Mouse (Mus musculus): ENCODE data around the gene Abtb1. TPM values are rescaled to one million over a fixed set of nuclear protein-coding genes. Genes with fewer than 3 reads are reported as not detected.

Gene Abtb1
- polyA plus RNA-seq, 1 experiment from 2014 or later: 26.7 TPM

GRCm38 (mm10) chr6:88821294-88821693 lies 20.5 kb downstream of the Abtb1 start:
- Histone ChIP-seq H3K36me3 (ENCODE audit: control insufficient read depth, insufficient read depth, low read length) (no peaks in the 10 kb centered on the region), H3K4me1 (replicated peaks; ENCODE audit: control insufficient read depth, insufficient read depth, low read length) (no peaks in the 10 kb centered on the region), H3K4me3 (ENCODE audit: low read depth, low read length) (no peak overlapping the region), H3K27ac (ENCODE audit: low read depth, low read length) (no peak overlapping the region), H3K9ac (ENCODE audit: low read depth, low read length) (no peak overlapping the region), H3K9me3 (ENCODE audit: control insufficient read depth, low read length) (no peaks in the 10 kb centered on the region), H3K4me2 (no peak overlapping the region), H3K27me3 (replicated peaks; ENCODE audit: control insufficient read depth, insufficient read depth, low read length) (no peaks in the 10 kb centered on the region)
- DNase-seq (ENCODE audit: low spot score) (no peak), ATAC-seq (replicated peaks; ENCODE audit: low FRiP score) (no peak)
- WGBS: 83% methylated on average over 6 of the region's 6 CpGs

- no peak for ATAC-seq (replicated peaks; ENCODE audit: low FRiP score)
- no peak for DNase-seq (ENCODE audit: low spot score)
- Histone ChIP-seq H3K9ac (ENCODE audit: low read depth, low read length) (no peak overlapping the region), H3K27me3 (replicated peaks; ENCODE audit: control insufficient read depth, insufficient read depth, low read length) (no peaks in the 10 kb centered on the region), H3K27ac (ENCODE audit: low read depth, low read length) (no peak overlapping the region), H3K4me2 (no peak overlapping the region), H3K9me3 (ENCODE audit: control insufficient read depth, low read length) (no peaks in the 10 kb centered on the region), H3K4me3 (ENCODE audit: low read depth, low read length) (no peak overlapping the region), H3K36me3 (ENCODE audit: control insufficient read depth, insufficient read depth, low read length) (no peaks in the 10 kb centered on the region), H3K4me1 (replicated peaks; ENCODE audit: control insufficient read depth, insufficient read depth, low read length) (no peaks in the 10 kb centered on the region)
- WGBS: 33% methylated on average over 3 of the region's 3 CpGs
Observed at GRCm38 (mm10) chr6:88820853-88821252, 20.9 kb downstream of the Abtb1 start.

GRCm38 (mm10) chr6:88816913-88817312 lies 24.9 kb downstream of the Abtb1 start:
- Histone ChIP-seq H3K4me3 (ENCODE audit: low read depth, low read length) (no peak overlapping the region), H3K9me3 (ENCODE audit: control insufficient read depth, low read length) (no peaks in the 10 kb centered on the region), H3K4me1 (replicated peaks; ENCODE audit: control insufficient read depth, insufficient read depth, low read length) (no peaks in the 10 kb centered on the region), H3K27ac (ENCODE audit: low read depth, low read length) (no peak overlapping the region), H3K4me2 (no peak overlapping the region), H3K27me3 (replicated peaks; ENCODE audit: control insufficient read depth, insufficient read depth, low read length) (no peaks in the 10 kb centered on the region), H3K9ac (ENCODE audit: low read depth, low read length) (no peak overlapping the region), H3K36me3 (ENCODE audit: control insufficient read depth, insufficient read depth, low read length) (no peaks in the 10 kb centered on the region)
- no peak for ATAC-seq (replicated peaks; ENCODE audit: low FRiP score)
- WGBS: 87% methylated on average over 3 of the region's 3 CpGs
- DNase-seq (ENCODE audit: low spot score): no peak

- DNase-seq (ENCODE audit: low spot score): no peak
- Histone ChIP-seq H3K9ac (ENCODE audit: low read depth, low read length) (no peak overlapping the region), H3K27me3 (replicated peaks; ENCODE audit: control insufficient read depth, insufficient read depth, low read length) (no peaks in the 10 kb centered on the region), H3K36me3 (ENCODE audit: control insufficient read depth, insufficient read depth, low read length) (no peaks in the 10 kb centered on the region), H3K4me3 (ENCODE audit: low read depth, low read length) (no peak overlapping the region), H3K27ac (ENCODE audit: low read depth, low read length) (no peak overlapping the region), H3K4me2 (no peak overlapping the region), H3K9me3 (ENCODE audit: control insufficient read depth, low read length) (no peaks in the 10 kb centered on the region), H3K4me1 (replicated peaks; ENCODE audit: control insufficient read depth, insufficient read depth, low read length) (no peaks in the 10 kb centered on the region)
- ATAC-seq (replicated peaks; ENCODE audit: low FRiP score): no peak
- 84% methylated on average over 3 of the region's 3 CpGs for WGBS
Observed at GRCm38 (mm10) chr6:88815489-88815888, 26.3 kb downstream of the Abtb1 start.

GRCm38 (mm10) chr6:88815036-88815435 lies 26.7 kb downstream of the Abtb1 start:
- DNase-seq (ENCODE audit: low spot score): no peak
- no peak for ATAC-seq (replicated peaks; ENCODE audit: low FRiP score)
- H3K27me3 ChIP-seq (replicated peaks; ENCODE audit: control insufficient read depth, insufficient read depth, low read length): no peaks in the 10 kb centered on the region
- H3K27ac ChIP-seq (ENCODE audit: low read depth, low read length): no peak overlapping the region
- H3K9ac ChIP-seq (ENCODE audit: low read depth, low read length): no peak overlapping the region
- 79% methylated on average over 3 of the region's 3 CpGs for WGBS
- no peak overlapping the region for H3K4me3 ChIP-seq (ENCODE audit: low read depth, low read length)
- no peaks in the 10 kb centered on the region for H3K9me3 ChIP-seq (ENCODE audit: control insufficient read depth, low read length)
- H3K4me1 ChIP-seq (replicated peaks; ENCODE audit: control insufficient read depth, insufficient read depth, low read length): no peaks in the 10 kb centered on the region
- H3K36me3 ChIP-seq (ENCODE audit: control insufficient read depth, insufficient read depth, low read length): no peaks in the 10 kb centered on the region
- H3K4me2 ChIP-seq: no peak overlapping the region

GRCm38 (mm10) chr6:88813832-88814231 lies 28.0 kb downstream of the Abtb1 start:
- 72% methylated on average over 10 of the region's 10 CpGs for WGBS
- ATAC-seq (replicated peaks; ENCODE audit: low FRiP score): no peak
- Histone ChIP-seq H3K27ac (ENCODE audit: low read depth, low read length) (no peak overlapping the region), H3K4me3 (ENCODE audit: low read depth, low read length) (no peak overlapping the region), H3K4me1 (replicated peaks; ENCODE audit: control insufficient read depth, insufficient read depth, low read length) (no peaks in the 10 kb centered on the region), H3K9me3 (ENCODE audit: control insufficient read depth, low read length) (no peaks in the 10 kb centered on the region), H3K9ac (ENCODE audit: low read depth, low read length) (no peak overlapping the region), H3K4me2 (no peak overlapping the region), H3K36me3 (ENCODE audit: control insufficient read depth, insufficient read depth, low read length) (no peaks in the 10 kb centered on the region), H3K27me3 (replicated peaks; ENCODE audit: control insufficient read depth, insufficient read depth, low read length) (no peaks in the 10 kb centered on the region)
- DNase-seq (ENCODE audit: low spot score): no peak

- DNase-seq (ENCODE audit: low spot score): no peak
- Histone ChIP-seq H3K27me3 (replicated peaks; ENCODE audit: control insufficient read depth, insufficient read depth, low read length) (no peaks in the 10 kb centered on the region), H3K4me1 (replicated peaks; ENCODE audit: control insufficient read depth, insufficient read depth, low read length) (0 out of 2 replicates have a peak, but pooled peaks cover under 1% of the 10 kb centered on the region), H3K4me3 (ENCODE audit: low read depth, low read length) (no peak overlapping the region), H3K27ac (ENCODE audit: low read depth, low read length) (no peak overlapping the region), H3K36me3 (ENCODE audit: control insufficient read depth, insufficient read depth, low read length) (no peaks in the 10 kb centered on the region), H3K9me3 (ENCODE audit: control insufficient read depth, low read length) (no peaks in the 10 kb centered on the region), H3K9ac (ENCODE audit: low read depth, low read length) (no peak overlapping the region), H3K4me2 (no peak overlapping the region)
- ATAC-seq (replicated peaks; ENCODE audit: low FRiP score): 0 out of 2 replicates have a peak, but pooled peaks have one; percentile 19
- 58% methylated on average over 3 of the region's 3 CpGs for WGBS
Observed at GRCm38 (mm10) chr6:88812886-88813285, 28.9 kb downstream of the Abtb1 start.

GRCm38 (mm10) chr6:88811880-88812400 lies 29.8 kb downstream of the Abtb1 start:
- Histone ChIP-seq H3K4me2 (no peak overlapping the region), H3K9ac (ENCODE audit: low read depth, low read length) (no peak overlapping the region), H3K27me3 (replicated peaks; ENCODE audit: control insufficient read depth, insufficient read depth, low read length) (no peaks in the 10 kb centered on the region), H3K27ac (ENCODE audit: low read depth, low read length) (no peak overlapping the region), H3K9me3 (ENCODE audit: control insufficient read depth, low read length) (no peaks in the 10 kb centered on the region), H3K4me1 (replicated peaks; ENCODE audit: control insufficient read depth, insufficient read depth, low read length) (0 out of 2 replicates have a peak, but pooled peaks cover 5% of the 10 kb centered on the region), H3K4me3 (ENCODE audit: low read depth, low read length) (no peak overlapping the region), H3K36me3 (ENCODE audit: control insufficient read depth, insufficient read depth, low read length) (no peaks in the 10 kb centered on the region)
- ATAC-seq (replicated peaks; ENCODE audit: low FRiP score): no peak; the same call in 1 of the 2 replicates
- WGBS: 41% methylated on average over 7 of the region's 7 CpGs
- no peak for DNase-seq (ENCODE audit: low spot score)

- 0 out of 2 replicates have a peak, but pooled peaks cover 5% of the 10 kb centered on the region for H3K4me1 ChIP-seq (replicated peaks; ENCODE audit: control insufficient read depth, insufficient read depth, low read length)
- no peaks in the 10 kb centered on the region for H3K27me3 ChIP-seq (replicated peaks; ENCODE audit: control insufficient read depth, insufficient read depth, low read length)
- H3K4me3 ChIP-seq (ENCODE audit: low read depth, low read length): no peak overlapping the region
- ATAC-seq (replicated peaks; ENCODE audit: low FRiP score) (no peak), DNase-seq (ENCODE audit: low spot score) (no peak)
- H3K4me2 ChIP-seq: no peak overlapping the region
- H3K9ac ChIP-seq (ENCODE audit: low read depth, low read length): no peak overlapping the region
- no peaks in the 10 kb centered on the region for H3K9me3 ChIP-seq (ENCODE audit: control insufficient read depth, low read length)
- 30% methylated on average over 7 of the region's 7 CpGs for WGBS
- H3K36me3 ChIP-seq (ENCODE audit: control insufficient read depth, insufficient read depth, low read length): no peaks in the 10 kb centered on the region
- no peak overlapping the region for H3K27ac ChIP-seq (ENCODE audit: low read depth, low read length)
Observed at GRCm38 (mm10) chr6:88811396-88811795, 30.4 kb downstream of the Abtb1 start.
